Mouse (Mus musculus) midbrain, embryonic 13.5 days (tissue): ENCODE measurements around the gene 1110004F10Rik. TPM values are rescaled to one million over a fixed set of nuclear protein-coding genes. Genes with fewer than 3 reads are reported as not detected.
A peak's percentile ranks its signal among the peaks of the same experiment; 100 is the strongest.

Experiments used
- ATAC-seq: fragments of 200-750 bp; cut with Nextera tagmentation; 2 replicates; pipeline ENCODE4 v1.8.0; 2017; ENCODE audit warnings: mild to moderate bottlenecking, moderate TSS enrichment, moderate library complexity
- H3K27ac ChIP-seq: fragments of 300-500 bp; sonication (generic); 2 replicates; pipeline ENCODE4 v1.5.1; 2015; ENCODE audit warnings: inconsistent platforms, mild to moderate bottlenecking, moderate library complexity
- H3K27me3 ChIP-seq: fragments of 300-500 bp; sonication (generic); 2 replicates; pipeline ENCODE4 v1.6.1; 2015; ENCODE audit warnings: mild to moderate bottlenecking, inconsistent platforms
- H3K36me3 ChIP-seq: fragments of 300-500 bp; sonication (generic); 2 replicates; pipeline ENCODE4 v1.6.1; 2015; ENCODE audit warnings: mild to moderate bottlenecking, inconsistent platforms
- H3K4me1 ChIP-seq: fragments of 300-500 bp; sonication (generic); replicated peaks from 2 replicates; pipeline ENCODE4 v1.6.1; 2015; ENCODE audit warnings: inconsistent platforms
- H3K4me2 ChIP-seq: fragments of 300-500 bp; sonication (generic); replicated peaks from 2 replicates; pipeline ENCODE4 v1.6.1; 2015; ENCODE audit warnings: moderate library complexity, mild to moderate bottlenecking, inconsistent platforms
- H3K4me3 ChIP-seq: fragments of 300-500 bp; sonication (generic); replicated peaks from 2 replicates; pipeline ENCODE4 v1.5.1; 2015; ENCODE audit warnings: mild to moderate bottlenecking, inconsistent platforms
- H3K9ac ChIP-seq: fragments of 300-500 bp; sonication (generic); replicated peaks from 2 replicates; pipeline ENCODE4 v1.6.1; 2015; ENCODE audit warnings: mild to moderate bottlenecking, inconsistent platforms
- H3K9me3 ChIP-seq: fragments of 300-500 bp; sonication (generic); 2 replicates; pipeline ENCODE4 v1.6.1; 2016; ENCODE audit warnings: mild to moderate bottlenecking, inconsistent platforms
- WGBS: fragments of 180-500 bp; shearing (Covaris S2); methylation state at CpG from one replicate; pipeline ENCODE4 v1.1.7; 2015; 5-methylcytosine and 5-hydroxymethylcytosine counted together
- polyA plus RNA-seq: library from polyadenylated mRNA; unstranded; fragments of >200 nt; fragmentation: Nextera tagmentation; extraction: Ambion mirVana; gene quantifications from 2 replicates; pipeline ENCODE4 v1.2.1, GENCODE M21; 2015

1110004F10Rik gene
- polyA plus RNA-seq, 1 experiment from 2014 or later = 335 TPM

- no peak for ATAC-seq
- no peaks in the 10 kb centered on the region for H3K9me3 ChIP-seq
Observed at GRCm38 (mm10) chr7:116103091-116103490, 63.9 kb downstream of the 1110004F10Rik start.

DNA sequence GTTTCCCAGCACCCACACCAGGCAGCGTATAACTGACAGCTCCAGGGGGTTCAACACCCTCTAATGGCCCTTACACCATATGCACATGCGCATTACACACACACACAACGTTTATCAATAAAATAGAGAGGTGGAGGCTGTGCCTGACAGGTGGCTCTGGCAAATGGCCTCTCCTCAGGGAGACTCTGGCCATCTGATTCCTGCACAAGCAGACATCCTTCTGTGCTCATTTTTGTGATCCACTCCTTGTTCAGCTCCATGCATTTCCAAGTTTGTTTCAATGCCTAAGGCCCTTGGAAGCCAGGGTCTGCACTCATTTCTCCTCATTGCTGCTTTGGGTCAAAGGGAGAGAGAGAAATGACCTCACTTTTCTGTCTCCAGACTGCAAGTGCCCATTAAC is 71.5 kb downstream of the 1110004F10Rik start:
- Histone ChIP-seq H3K9ac (no peak overlapping the region), H3K36me3 (peaks cover 25% of the 10 kb centered on the region), H3K27ac (no peak overlapping the region), H3K9me3 (no peaks in the 10 kb centered on the region), H3K4me3 (no peak overlapping the region), H3K4me2 (no peak overlapping the region), H3K27me3 (no peaks in the 10 kb centered on the region), H3K4me1 (no peaks in the 10 kb centered on the region)
- 81% methylated on average over 3 of the region's 3 CpGs for WGBS
- no peak for ATAC-seq

More at GRCm38 (mm10) chr7:116103091-116103490, 63.9 kb downstream of the 1110004F10Rik start:
- WGBS = 98% methylated on average over 9 of the region's 9 CpGs
- H3K27me3 ChIP-seq = no peaks in the 10 kb centered on the region
- H3K4me1 ChIP-seq = 0 out of 2 replicates have a peak, but pooled peaks cover 8% of the 10 kb centered on the region
- peaks cover 61% of the 10 kb centered on the region for H3K36me3 ChIP-seq
- no peak overlapping the region for H3K27ac ChIP-seq
- no peak overlapping the region for H3K4me3 ChIP-seq
- H3K4me2 ChIP-seq = no peak overlapping the region
- no peak overlapping the region for H3K9ac ChIP-seq

DNA sequence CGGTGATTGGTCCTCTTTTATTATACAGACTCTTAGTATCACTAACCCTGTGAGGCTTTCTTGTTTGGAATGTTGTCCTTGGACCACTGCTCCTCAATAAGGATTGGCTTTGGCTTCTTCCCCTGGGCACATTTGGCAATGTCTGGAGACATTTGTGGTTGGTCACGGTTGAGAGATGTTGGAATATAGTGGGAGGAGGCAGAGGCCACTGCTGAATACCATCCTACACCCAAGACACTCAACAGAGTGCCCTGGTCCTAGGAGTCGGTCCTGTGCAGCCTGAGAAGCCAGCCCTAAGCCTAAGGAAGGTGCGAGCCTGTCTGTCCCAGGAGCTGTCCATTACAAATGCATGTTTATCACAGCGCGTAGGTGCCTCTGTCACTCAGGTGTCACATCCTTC is 72.3 kb downstream of the 1110004F10Rik start:
- H3K4me2 ChIP-seq = no peak overlapping the region
- H3K9me3 ChIP-seq = no peaks in the 10 kb centered on the region
- H3K27me3 ChIP-seq = no peaks in the 10 kb centered on the region
- no peak overlapping the region for H3K27ac ChIP-seq
- H3K4me1 ChIP-seq = no peaks in the 10 kb centered on the region
- no peak overlapping the region for H3K4me3 ChIP-seq
- peaks cover 16% of the 10 kb centered on the region; the same call in 1 of the 2 replicates for H3K36me3 ChIP-seq
- H3K9ac ChIP-seq = no peak overlapping the region
- no peak for ATAC-seq
- WGBS = 78% methylated on average over 6 of the region's 6 CpGs

DNA sequence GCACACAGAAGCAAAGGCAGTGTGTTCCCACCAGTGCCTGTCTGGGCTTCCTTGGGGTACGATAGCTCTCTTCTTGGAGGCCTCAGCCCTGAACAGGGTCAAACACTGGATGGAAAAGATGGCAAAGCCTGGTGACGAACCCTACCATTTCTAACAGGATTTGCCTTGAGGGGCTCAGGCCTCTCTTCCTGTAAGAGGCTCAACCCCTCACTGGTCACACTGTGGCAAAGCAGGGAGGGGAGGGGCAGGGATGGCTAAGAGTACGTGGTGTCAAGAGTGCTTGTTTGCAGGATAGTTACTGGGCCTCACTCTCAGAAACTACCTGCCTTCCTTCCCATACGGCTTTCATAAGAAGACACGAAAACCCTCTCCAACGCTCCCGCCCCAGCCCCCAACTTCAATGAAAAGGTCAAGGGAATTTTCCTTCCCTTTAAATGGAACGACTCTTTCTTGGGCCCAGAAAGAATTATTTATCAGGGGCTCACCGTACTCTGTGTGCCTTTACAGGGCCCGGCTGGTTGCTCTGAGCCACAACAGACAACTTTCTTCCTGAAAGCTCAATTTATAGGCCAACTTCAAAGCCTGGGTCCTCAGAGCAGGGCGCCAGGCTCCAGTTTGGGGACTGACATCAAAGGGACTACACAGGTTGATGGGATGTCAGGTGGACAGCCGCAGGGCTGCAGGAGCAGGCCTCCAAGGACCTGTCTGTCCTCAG is 76.2 kb downstream of the 1110004F10Rik start:
- Histone ChIP-seq H3K27me3 (no peaks in the 10 kb centered on the region), H3K36me3 (no peaks in the 10 kb centered on the region), H3K4me3 (no peak overlapping the region), H3K4me2 (no peak overlapping the region), H3K4me1 (no peaks in the 10 kb centered on the region), H3K9ac (no peak overlapping the region), H3K9me3 (no peaks in the 10 kb centered on the region), H3K27ac (no peak overlapping the region)
- no peak for ATAC-seq
- 79% methylated on average over 12 of the region's 12 CpGs for WGBS

- Histone ChIP-seq H3K27me3 (no peaks in the 10 kb centered on the region), H3K4me3 (no peak overlapping the region), H3K36me3 (no peaks in the 10 kb centered on the region), H3K4me1 (peaks cover 5% of the 10 kb centered on the region), H3K4me2 (no peak overlapping the region), H3K9ac (no peak overlapping the region), H3K9me3 (no peaks in the 10 kb centered on the region), H3K27ac (no peak overlapping the region)
- WGBS = 63% methylated on average over 2 of the region's 2 CpGs
- no peak for ATAC-seq
Observed at GRCm38 (mm10) chr7:116115991-116116390, 76.8 kb downstream of the 1110004F10Rik start.

- no peak overlapping the region for H3K9ac ChIP-seq
- H3K4me3 ChIP-seq = no peak overlapping the region
- H3K27me3 ChIP-seq = no peaks in the 10 kb centered on the region
- ATAC-seq = no peak
- H3K36me3 ChIP-seq = no peaks in the 10 kb centered on the region
- H3K27ac ChIP-seq = no peak overlapping the region
- peaks cover 36% of the 10 kb centered on the region for H3K4me1 ChIP-seq
- no peaks in the 10 kb centered on the region for H3K9me3 ChIP-seq
- WGBS = 63% methylated on average over 1 of the region's 1 CpGs
- no peak overlapping the region for H3K4me2 ChIP-seq
Observed at GRCm38 (mm10) chr7:116119306-116119857, 80.2 kb downstream of the 1110004F10Rik start.

GRCm38 (mm10) chr7:116120737-116121136 is 81.5 kb downstream of the 1110004F10Rik start:
- 49% methylated on average over 4 of the region's 4 CpGs for WGBS
- H3K4me2 ChIP-seq = no peak overlapping the region
- no peak overlapping the region for H3K9ac ChIP-seq
- H3K4me1 ChIP-seq = peaks cover 44% of the 10 kb centered on the region
- H3K9me3 ChIP-seq = no peaks in the 10 kb centered on the region
- no peak overlapping the region for H3K27ac ChIP-seq
- no peaks in the 10 kb centered on the region for H3K36me3 ChIP-seq
- no peak for ATAC-seq
- no peaks in the 10 kb centered on the region for H3K27me3 ChIP-seq
- no peak overlapping the region for H3K4me3 ChIP-seq

- H3K36me3 ChIP-seq = no peaks in the 10 kb centered on the region
- H3K9me3 ChIP-seq = no peaks in the 10 kb centered on the region
- H3K27me3 ChIP-seq = no peaks in the 10 kb centered on the region
- no peak overlapping the region for H3K4me3 ChIP-seq
- H3K27ac ChIP-seq = peak overlapping the region; percentile 53
- ATAC-seq = peak; percentile 5; the same call in 1 of the 2 replicates
- H3K4me1 ChIP-seq = peaks cover 44% of the 10 kb centered on the region
- H3K4me2 ChIP-seq = 0 out of 2 replicates have a peak overlapping the region, but pooled peaks have one; percentile 15
- peak overlapping the region; percentile 46 for H3K9ac ChIP-seq
- WGBS = 6% methylated on average over 11 of the region's 11 CpGs
Observed at GRCm38 (mm10) chr7:116121202-116121601, 82.0 kb downstream of the 1110004F10Rik start.

DNA sequence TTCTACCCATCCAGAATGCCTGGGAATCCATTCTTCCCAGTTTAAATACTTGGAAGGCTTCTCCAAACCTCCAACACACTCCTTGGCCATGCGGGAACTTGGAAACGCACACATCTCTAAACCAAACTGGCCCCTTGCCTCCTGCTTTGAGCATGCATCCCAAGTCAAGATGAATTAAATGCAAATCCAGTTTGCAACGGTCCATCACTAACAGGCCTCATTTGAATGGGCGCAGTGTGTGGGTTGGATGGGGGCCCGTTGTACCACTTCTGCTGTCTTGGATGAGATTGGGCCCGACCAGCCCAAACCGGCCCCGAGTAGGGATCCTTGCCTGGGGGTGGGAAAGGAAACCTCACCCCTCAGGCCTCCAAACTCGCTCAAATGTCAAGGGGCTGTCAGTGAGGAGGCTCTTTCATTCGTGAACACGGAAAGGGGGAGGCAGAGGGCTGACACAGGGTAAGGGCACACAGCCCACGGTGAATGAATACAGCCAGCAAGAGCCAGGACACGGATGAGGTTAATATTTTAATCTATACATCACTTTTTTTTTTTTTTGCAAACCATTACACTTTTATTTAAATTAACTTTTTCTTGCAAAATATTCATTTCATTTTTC is 83.9 kb downstream of the 1110004F10Rik start:
- no peaks in the 10 kb centered on the region for H3K9me3 ChIP-seq
- ATAC-seq = peak; percentile 81
- H3K4me3 ChIP-seq = no peak overlapping the region
- 23% methylated on average over 13 of the region's 13 CpGs for WGBS
- H3K4me1 ChIP-seq = peaks cover 44% of the 10 kb centered on the region
- no peak overlapping the region for H3K9ac ChIP-seq
- H3K27ac ChIP-seq = no peak overlapping the region
- H3K27me3 ChIP-seq = no peaks in the 10 kb centered on the region
- H3K4me2 ChIP-seq = no peak overlapping the region
- peaks cover 14% of the 10 kb centered on the region; the same call in 1 of the 2 replicates for H3K36me3 ChIP-seq

- peaks cover 17% of the 10 kb centered on the region; the same call in 1 of the 2 replicates for H3K36me3 ChIP-seq
- no peaks in the 10 kb centered on the region for H3K27me3 ChIP-seq
- H3K27ac ChIP-seq = no peak overlapping the region
- no peaks in the 10 kb centered on the region for H3K9me3 ChIP-seq
- WGBS = 90% methylated on average over 2 of the region's 2 CpGs
- H3K4me3 ChIP-seq = no peak overlapping the region
- peaks cover 44% of the 10 kb centered on the region for H3K4me1 ChIP-seq
- H3K9ac ChIP-seq = no peak overlapping the region
- H3K4me2 ChIP-seq = no peak overlapping the region
- no peak for ATAC-seq
Observed at GRCm38 (mm10) chr7:116123597-116123985, 84.4 kb downstream of the 1110004F10Rik start.

DNA sequence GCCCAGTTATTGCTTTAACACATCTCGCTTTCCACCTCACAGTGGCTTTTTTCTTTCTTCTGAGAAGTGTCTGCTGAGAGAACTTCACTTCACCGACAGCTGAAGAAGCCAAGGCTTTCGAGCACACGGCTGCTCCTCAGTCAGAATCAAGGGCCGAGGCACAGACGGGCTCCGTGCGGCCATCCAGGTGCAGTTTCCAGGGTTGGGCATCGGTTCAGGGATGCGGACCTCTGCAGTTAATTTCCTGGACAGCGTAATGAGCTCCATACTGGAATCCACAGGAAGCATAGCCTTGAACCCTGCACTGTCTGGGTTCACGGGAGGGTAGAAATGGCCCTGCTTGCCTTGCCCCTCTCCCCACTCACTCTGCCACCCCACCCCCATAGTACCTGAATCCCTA is 84.9 kb downstream of the 1110004F10Rik start:
- WGBS = 89% methylated on average over 12 of the region's 12 CpGs
- no peak for ATAC-seq

DNA sequence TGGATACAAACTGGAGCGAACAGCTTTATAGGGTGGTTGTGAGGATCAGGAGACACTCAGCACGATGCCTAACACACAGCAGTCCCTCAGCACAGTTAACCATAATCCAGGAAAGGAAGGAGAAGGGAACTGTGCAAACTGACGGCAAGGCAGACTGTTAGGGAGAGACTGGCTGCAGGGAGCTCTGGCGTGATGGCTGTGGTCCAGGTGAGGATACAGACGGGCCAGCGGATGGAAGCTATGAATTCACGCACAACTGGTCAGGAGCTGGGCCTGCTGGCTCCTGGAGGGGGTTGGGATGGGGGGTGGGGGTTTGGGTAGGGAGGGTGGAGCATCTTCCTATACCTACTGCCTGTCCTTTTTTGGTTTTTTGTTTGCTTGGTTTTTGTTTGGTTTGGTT is 86.5 kb downstream of the 1110004F10Rik start:
- H3K27me3 ChIP-seq = no peaks in the 10 kb centered on the region
- peaks cover 42% of the 10 kb centered on the region for H3K4me1 ChIP-seq
- 79% methylated on average over 7 of the region's 7 CpGs for WGBS
- no peak overlapping the region for H3K4me2 ChIP-seq
- H3K4me3 ChIP-seq = no peak overlapping the region
- H3K36me3 ChIP-seq = peaks cover 17% of the 10 kb centered on the region; the same call in 1 of the 2 replicates
- no peaks in the 10 kb centered on the region for H3K9me3 ChIP-seq
- ATAC-seq = no peak
- H3K27ac ChIP-seq = no peak overlapping the region
- no peak overlapping the region for H3K9ac ChIP-seq

More for the DNA sequence above, 84.9 kb downstream of the 1110004F10Rik start:
- no peak overlapping the region for H3K9ac ChIP-seq
- H3K27me3 ChIP-seq = no peaks in the 10 kb centered on the region
- no peaks in the 10 kb centered on the region for H3K9me3 ChIP-seq
- peaks cover 44% of the 10 kb centered on the region for H3K4me1 ChIP-seq
- no peak overlapping the region for H3K27ac ChIP-seq
- H3K36me3 ChIP-seq = peaks cover 17% of the 10 kb centered on the region; the same call in 1 of the 2 replicates
- no peak overlapping the region for H3K4me2 ChIP-seq
- no peak overlapping the region for H3K4me3 ChIP-seq
